Mouse (Mus musculus): ENCODE data around the gene Themis3. TPM values are rescaled to one million over a fixed set of nuclear protein-coding genes. Genes with fewer than 3 reads are reported as not detected.

Themis3 gene
- total and polyA plus RNA-seq, 3 experiments: not detected

DNA sequence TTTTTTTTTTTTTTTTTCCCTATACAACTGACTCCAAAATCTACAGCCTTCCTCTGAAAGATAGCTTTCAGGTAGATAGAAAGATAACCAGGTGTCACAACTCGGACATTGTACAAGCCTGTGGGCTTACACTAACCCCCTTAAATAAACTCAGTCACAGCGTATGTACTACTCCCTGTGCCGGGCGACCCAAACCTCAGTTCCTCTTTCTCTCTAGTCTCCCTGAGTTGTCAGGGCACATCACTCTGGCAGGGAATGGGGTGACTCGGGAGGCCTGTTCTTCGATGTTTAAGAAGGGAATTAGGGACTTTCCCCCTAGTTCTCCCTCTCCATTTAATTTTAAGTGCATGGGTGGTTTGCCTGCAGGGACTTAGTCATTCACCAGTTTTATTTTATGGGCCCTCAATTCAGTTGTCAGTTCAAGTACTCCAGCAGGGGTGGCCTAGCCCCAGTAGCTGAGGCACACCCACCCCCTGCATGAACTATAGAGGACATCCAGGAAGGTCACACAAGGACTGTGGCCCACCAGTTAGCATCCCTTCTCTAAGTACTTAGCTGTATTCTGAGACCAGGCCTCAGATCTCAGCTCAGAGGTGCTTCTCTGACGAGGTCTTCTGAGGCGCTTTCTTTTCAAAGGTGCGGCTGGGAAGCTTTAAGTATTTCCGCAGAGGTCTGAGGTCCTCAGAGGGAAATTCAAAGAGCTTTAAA lies 80.0 kb downstream of the Themis3 start:
- Histone ChIP-seq H3K4me1 (ENCODE audit: insufficient read depth, low read depth, low read length) (peaks cover 38% of the 10 kb centered on the region), H3K36me3 (replicated peaks) (peaks cover 67% of the 10 kb centered on the region), H3K27me3 (ENCODE audit: insufficient read depth, low read length) (no peaks in the 10 kb centered on the region), H3K9me3 (replicated peaks) (no peaks in the 10 kb centered on the region), H3K4me3 (ENCODE audit: low read depth, low read length) (no peak overlapping the region)
- DNase-seq (ENCODE audit: low spot score) (no peak), ATAC-seq (ENCODE audit: extremely low read depth, insufficient number of reproducible peaks, low FRiP score, poor library complexity, severe bottlenecking) (no peak; the same call in 1 of the 2 replicates)
- TF ChIP-seq GATA2 (IDR thresholded peaks at IDR 0.05; ENCODE audit: borderline replicate concordance, low read depth, low read length): no peak

DNA sequence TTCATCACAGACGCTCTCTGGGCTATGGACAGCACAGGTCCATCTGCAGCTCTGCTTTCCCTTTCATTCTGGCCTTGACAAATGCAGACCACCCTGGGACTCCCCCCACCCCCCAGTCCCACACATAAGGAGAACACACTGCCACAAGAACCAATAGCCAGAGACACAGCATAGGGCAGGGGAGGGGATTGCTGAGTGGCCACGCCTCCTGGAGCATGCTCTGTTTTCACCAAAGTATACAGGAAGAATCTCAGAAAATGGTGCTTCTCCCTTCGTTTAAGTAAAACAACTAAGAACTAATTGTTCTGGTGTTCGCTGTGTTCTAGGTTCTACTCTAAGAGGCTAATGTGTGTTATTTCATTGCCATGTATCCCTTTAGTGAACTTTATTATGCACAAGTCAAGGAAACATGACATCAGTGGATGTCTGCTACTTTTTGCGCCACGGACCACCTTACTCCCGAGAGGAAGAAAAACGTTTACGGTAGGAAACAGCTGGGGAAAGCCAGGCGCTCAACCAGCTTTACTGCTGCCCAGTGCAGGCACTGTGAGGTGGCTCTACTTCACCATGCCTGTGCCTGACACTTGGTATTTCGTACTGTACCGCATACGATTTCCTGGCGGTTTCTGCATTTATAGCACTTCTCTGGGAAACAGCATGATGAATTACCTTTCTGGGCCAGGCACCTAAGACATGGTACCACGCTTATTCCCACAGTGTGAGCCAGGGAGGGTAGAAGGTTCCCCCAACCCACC lies 82.0 kb downstream of the Themis3 start:
- Histone ChIP-seq H3K27me3 (ENCODE audit: insufficient read depth, low read length) (no peaks in the 10 kb centered on the region), H3K9me3 (replicated peaks) (no peaks in the 10 kb centered on the region), H3K4me3 (ENCODE audit: low read depth, low read length) (no peak overlapping the region), H3K36me3 (replicated peaks) (peaks cover 81% of the 10 kb centered on the region), H3K4me1 (ENCODE audit: insufficient read depth, low read depth, low read length) (peaks cover 25% of the 10 kb centered on the region)
- DNase-seq (ENCODE audit: low spot score): no peak
- TF ChIP-seq GATA2 (IDR thresholded peaks at IDR 0.05; ENCODE audit: borderline replicate concordance, low read depth, low read length) (no peak), CTCF (IDR thresholded peaks at IDR 0.05; ENCODE audit: low read depth, low read length) (no peak), TAL1 (conservative IDR thresholded peaks at IDR 0.05; ENCODE audit: low read depth, low read length) (no peak), GATA1 (IDR thresholded peaks at IDR 0.05; ENCODE audit: borderline replicate concordance, low read length) (no peak), POLR2AphosphoS5 (IDR thresholded peaks at IDR 0.05; ENCODE audit: insufficient replicate concordance, low read depth, low read length) (no peak)
- no peak for ATAC-seq (ENCODE audit: extremely low read depth, insufficient number of reproducible peaks, low FRiP score, poor library complexity, severe bottlenecking)

DNA sequence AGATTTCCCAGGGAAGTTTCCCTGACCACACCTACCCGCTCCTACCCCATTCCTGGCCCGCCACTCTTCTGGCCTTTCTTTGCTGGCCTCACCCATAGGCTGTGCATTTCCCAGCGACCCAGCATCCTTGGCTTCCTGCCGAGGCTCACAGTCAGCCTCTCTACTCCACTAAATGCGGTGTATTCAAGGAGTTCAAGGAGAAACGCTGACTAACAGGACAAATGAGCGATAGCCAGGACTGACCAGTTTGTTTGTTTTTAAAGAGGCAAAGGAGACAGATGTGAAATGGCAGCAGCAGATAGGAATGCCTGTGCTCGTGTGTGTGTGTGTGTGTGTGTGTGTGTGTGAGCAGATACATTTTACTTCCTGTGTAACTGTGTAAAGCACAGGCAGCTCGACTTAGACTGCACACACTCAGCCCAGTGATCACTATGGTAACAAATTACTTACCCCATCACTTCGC lies 84.2 kb downstream of the Themis3 start:
- DNase-seq (ENCODE audit: low spot score) (no peak), ATAC-seq (ENCODE audit: extremely low read depth, insufficient number of reproducible peaks, low FRiP score, poor library complexity, severe bottlenecking) (no peak)
- Histone ChIP-seq H3K4me1 (ENCODE audit: insufficient read depth, low read depth, low read length) (peaks cover 17% of the 10 kb centered on the region), H3K9me3 (replicated peaks) (no peaks in the 10 kb centered on the region), H3K27me3 (ENCODE audit: insufficient read depth, low read length) (no peaks in the 10 kb centered on the region), H3K36me3 (replicated peaks) (peaks cover 87% of the 10 kb centered on the region), H3K4me3 (ENCODE audit: low read depth, low read length) (no peak overlapping the region)
- TF ChIP-seq CTCF (IDR thresholded peaks at IDR 0.05; ENCODE audit: low read depth, low read length) (no peak), GATA1 (IDR thresholded peaks at IDR 0.05; ENCODE audit: borderline replicate concordance, low read length) (no peak), POLR2AphosphoS5 (IDR thresholded peaks at IDR 0.05; ENCODE audit: insufficient replicate concordance, low read depth, low read length) (no peak), TAL1 (conservative IDR thresholded peaks at IDR 0.05; ENCODE audit: low read depth, low read length) (no peak), GATA2 (IDR thresholded peaks at IDR 0.05; ENCODE audit: borderline replicate concordance, low read depth, low read length) (no peak)

GRCm38 (mm10) chr17:66507049-66507954 lies 87.1 kb downstream of the Themis3 start:
- TF ChIP-seq TAL1 (conservative IDR thresholded peaks at IDR 0.05; ENCODE audit: low read depth, low read length) (no peak), GATA1 (IDR thresholded peaks at IDR 0.05; ENCODE audit: borderline replicate concordance, low read length) (no peak), GATA2 (IDR thresholded peaks at IDR 0.05; ENCODE audit: borderline replicate concordance, low read depth, low read length) (no peak), POLR2AphosphoS5 (IDR thresholded peaks at IDR 0.05; ENCODE audit: insufficient replicate concordance, low read depth, low read length) (no peak), CTCF (IDR thresholded peaks at IDR 0.05; ENCODE audit: low read depth, low read length) (no peak)
- peaks cover 13% of the 10 kb centered on the region for H3K4me1 ChIP-seq (ENCODE audit: insufficient read depth, low read depth, low read length)
- DNase-seq (ENCODE audit: low spot score): no peak
- no peak overlapping the region for H3K4me3 ChIP-seq (ENCODE audit: low read depth, low read length)
- no peaks in the 10 kb centered on the region for H3K27me3 ChIP-seq (ENCODE audit: insufficient read depth, low read length)
- H3K9me3 ChIP-seq (replicated peaks): no peaks in the 10 kb centered on the region
- no peak for ATAC-seq (ENCODE audit: extremely low read depth, insufficient number of reproducible peaks, low FRiP score, poor library complexity, severe bottlenecking)
- H3K36me3 ChIP-seq (replicated peaks): peaks cover 85% of the 10 kb centered on the region

- ATAC-seq (ENCODE audit: extremely low read depth, insufficient number of reproducible peaks, low FRiP score, poor library complexity, severe bottlenecking): no peak
- Histone ChIP-seq H3K27me3 (ENCODE audit: insufficient read depth, low read length) (no peaks in the 10 kb centered on the region), H3K4me3 (ENCODE audit: low read depth, low read length) (no peak overlapping the region), H3K9me3 (replicated peaks) (no peaks in the 10 kb centered on the region), H3K4me1 (ENCODE audit: insufficient read depth, low read depth, low read length) (no peaks in the 10 kb centered on the region), H3K36me3 (replicated peaks) (peaks cover 83% of the 10 kb centered on the region)
- TF ChIP-seq CTCF (IDR thresholded peaks at IDR 0.05; ENCODE audit: low read depth, low read length): no peak
- no peak for TF ChIP-seq TAL1 (conservative IDR thresholded peaks at IDR 0.05; ENCODE audit: low read depth, low read length)
- no peak for TF ChIP-seq GATA1 (IDR thresholded peaks at IDR 0.05; ENCODE audit: borderline replicate concordance, low read length)
- TF ChIP-seq POLR2AphosphoS5 (IDR thresholded peaks at IDR 0.05; ENCODE audit: insufficient replicate concordance, low read depth, low read length): no peak
- no peak for TF ChIP-seq GATA2 (IDR thresholded peaks at IDR 0.05; ENCODE audit: borderline replicate concordance, low read depth, low read length)
- DNase-seq (ENCODE audit: low spot score): no peak
Measured at GRCm38 (mm10) chr17:66504964-66505363, 89.5 kb downstream of the Themis3 start.

Other genes with a start within 250 kb of the Themis3 start
- gene Mtcl1, start 144.9 kb downstream of the Themis3 start, total RNA-seq (2014; fragmentation: Nextera tagmentation): not detected in 2 replicates
- gene Mtcl1, start 144.9 kb downstream of the Themis3 start, total RNA-seq (2017): 0.11 TPM in 1 of 2 replicates, not detected in the other
- gene Mtcl1, start 144.9 kb downstream of the Themis3 start, polyA plus RNA-seq (2012): not detected in 2 replicates
- gene Rab12, start 74.9 kb downstream of the Themis3 start, total RNA-seq (2014; fragmentation: Nextera tagmentation): 29.9 and 46.7 TPM in 2 replicates
- gene Rab12, start 74.9 kb downstream of the Themis3 start, total RNA-seq (2017): 25.5 and 28.2 TPM in 2 replicates
- gene Rab12, start 74.9 kb downstream of the Themis3 start, polyA plus RNA-seq (2012): 9.9 and 11.6 TPM in 2 replicates

Data from G1E (cell line).